Mouse (Mus musculus) frontal cortex, adult (tissue): Measurements from ENCODE around the gene Atp5g2.
A peak's percentile ranks its signal among the peaks of the same experiment; 100 is the strongest.

Experiments
- ATAC-seq: cut with Nextera tagmentation; 2 replicates; pipeline ENCODE4 v1.9.2; 2017; ENCODE audit warnings: mild to moderate bottlenecking, moderate library complexity, mixed read lengths; ENCODE audit not compliant: low TSS enrichment

Atp5g2 gene

GRCm38 (mm10) chr15:102672215-102673071 lies at the start of gene Atp5g2:
Gene Atp5g2 (minus strand): TSS chr15:102672352.
- no peak for ATAC-seq

- no peak for ATAC-seq
Measured at GRCm38 (mm10) chr15:102721016-102721898, 49.1 kb upstream of the Atp5g2 start.

- ATAC-seq = no peak
Measured at GRCm38 (mm10) chr15:102716132-102716531, 44.0 kb upstream of the Atp5g2 start.

- no peak for ATAC-seq
Measured at GRCm38 (mm10) chr15:102707736-102708269, 35.7 kb upstream of the Atp5g2 start.

- no peak for ATAC-seq
Measured at GRCm38 (mm10) chr15:102705923-102706503, 33.9 kb upstream of the Atp5g2 start.

GRCm38 (mm10) chr15:102705226-102705894 lies 33.2 kb upstream of the Atp5g2 start:
- ATAC-seq = peak; percentile 47

- 0 out of 2 replicates have a peak, but pooled peaks have one; percentile 3 for ATAC-seq
Measured at GRCm38 (mm10) chr15:102704806-102705205, 32.7 kb upstream of the Atp5g2 start.

- ATAC-seq = no peak
Measured at GRCm38 (mm10) chr15:102702972-102703371, 30.8 kb upstream of the Atp5g2 start.

GRCm38 (mm10) chr15:102698193-102698592 lies 26.0 kb upstream of the Atp5g2 start:
- ATAC-seq = peak; percentile 66

- no peak for ATAC-seq
Measured at GRCm38 (mm10) chr15:102696899-102697298, 24.7 kb upstream of the Atp5g2 start.

- peak; percentile 77 for ATAC-seq
Measured at GRCm38 (mm10) chr15:102693600-102693999, 21.4 kb upstream of the Atp5g2 start.

GRCm38 (mm10) chr15:102692991-102693411 lies 20.8 kb upstream of the Atp5g2 start:
- peak; percentile 66 for ATAC-seq

GRCm38 (mm10) chr15:102692321-102692804 lies 20.2 kb upstream of the Atp5g2 start:
- no peak for ATAC-seq

- ATAC-seq = no peak
Measured at GRCm38 (mm10) chr15:102685791-102686190, 13.6 kb upstream of the Atp5g2 start.

- peak; percentile 79 for ATAC-seq
Measured at GRCm38 (mm10) chr15:102683670-102684069, 11.5 kb upstream of the Atp5g2 start.

- no peak for ATAC-seq
Measured at GRCm38 (mm10) chr15:102676345-102676744, 4.2 kb upstream of the Atp5g2 start.

GRCm38 (mm10) chr15:102673548-102673947 lies 1.4 kb upstream of the Atp5g2 start:
- peak; percentile 60 for ATAC-seq

- ATAC-seq = peak; percentile 5; the same call in 1 of the 2 replicates
Measured at GRCm38 (mm10) chr15:102671721-102672214, 384 bp downstream of the Atp5g2 start.

- peak; percentile 74 for ATAC-seq
Measured at GRCm38 (mm10) chr15:102670767-102671575, 1.2 kb downstream of the Atp5g2 start.

- no peak for ATAC-seq
Measured at GRCm38 (mm10) chr15:102670281-102670680, 1.9 kb downstream of the Atp5g2 start.
